Mouse (Mus musculus) stomach, embryonic 16.5 days (tissue): ENCODE data around the gene Ccnl1. TPM values are rescaled to one million over a fixed set of nuclear protein-coding genes. Genes with fewer than 3 reads are reported as not detected.

Source experiments
- ATAC-seq: fragments of 200-750 bp; cut with Nextera tagmentation; 2 replicates; pipeline ENCODE4 v1.8.0; 2017; ENCODE audit warnings: moderate number of reproducible peaks, moderate TSS enrichment; ENCODE audit not compliant: insufficient read depth, low FRiP score
- H3K27ac ChIP-seq: fragments of 300-500 bp; sonication (generic); 2 replicates; pipeline ENCODE4 v1.5.1; 2014; ENCODE audit warnings: low read length
- H3K27me3 ChIP-seq: fragments of 300-500 bp; sonication (generic); 2 replicates; pipeline ENCODE4 v1.6.1; 2014; ENCODE audit warnings: low read length, control low read depth, mixed read lengths; ENCODE audit not compliant: control insufficient read depth, insufficient read depth
- H3K36me3 ChIP-seq: fragments of 300-500 bp; sonication (generic); 2 replicates; pipeline ENCODE4 v1.6.1; 2014; ENCODE audit warnings: low read length; ENCODE audit not compliant: control insufficient read depth, insufficient read depth
- H3K4me1 ChIP-seq: fragments of 300-500 bp; sonication (generic); 2 replicates; pipeline ENCODE4 v1.6.1; 2014; ENCODE audit warnings: low read length, control low read depth, mixed read lengths; ENCODE audit not compliant: control insufficient read depth, insufficient read depth
- H3K4me2 ChIP-seq: fragments of 300-500 bp; sonication (generic); 2 replicates; pipeline ENCODE4 v1.6.1; 2014; ENCODE audit warnings: low read depth, low read length, mixed read lengths
- H3K4me3 ChIP-seq: fragments of 300-500 bp; sonication (generic); replicated peaks from 2 replicates; pipeline ENCODE4 v1.5.1; 2014; ENCODE audit warnings: mild to moderate bottlenecking, low read length
- H3K9ac ChIP-seq: fragments of 300-500 bp; sonication (generic); 2 replicates; pipeline ENCODE4 v1.6.1; 2014; ENCODE audit warnings: low read length
- H3K9me3 ChIP-seq: fragments of 300-500 bp; sonication (generic); replicated peaks from 2 replicates; pipeline ENCODE4 v1.6.1; 2016; ENCODE audit warnings: low read length, control low read depth; ENCODE audit not compliant: control insufficient read depth
- WGBS: fragments of 180-500 bp; shearing (Covaris S2); extraction: QIAGEN DNeasy Blood & Tissue Kit; methylation state at CpG from one replicate; pipeline ENCODE4 v1.1.7; 2014; 5-methylcytosine and 5-hydroxymethylcytosine counted together
- polyA plus RNA-seq: library from polyadenylated mRNA; unstranded; fragments of >200 nt; fragmentation: Nextera tagmentation; extraction: Ambion mirVana; gene quantifications from 2 replicates; pipeline ENCODE4 v1.2.1, GENCODE M21; 2015

Ccnl1 gene
- polyA plus RNA-seq, 1 experiment from 2014 or later = 97.3 TPM

DNA sequence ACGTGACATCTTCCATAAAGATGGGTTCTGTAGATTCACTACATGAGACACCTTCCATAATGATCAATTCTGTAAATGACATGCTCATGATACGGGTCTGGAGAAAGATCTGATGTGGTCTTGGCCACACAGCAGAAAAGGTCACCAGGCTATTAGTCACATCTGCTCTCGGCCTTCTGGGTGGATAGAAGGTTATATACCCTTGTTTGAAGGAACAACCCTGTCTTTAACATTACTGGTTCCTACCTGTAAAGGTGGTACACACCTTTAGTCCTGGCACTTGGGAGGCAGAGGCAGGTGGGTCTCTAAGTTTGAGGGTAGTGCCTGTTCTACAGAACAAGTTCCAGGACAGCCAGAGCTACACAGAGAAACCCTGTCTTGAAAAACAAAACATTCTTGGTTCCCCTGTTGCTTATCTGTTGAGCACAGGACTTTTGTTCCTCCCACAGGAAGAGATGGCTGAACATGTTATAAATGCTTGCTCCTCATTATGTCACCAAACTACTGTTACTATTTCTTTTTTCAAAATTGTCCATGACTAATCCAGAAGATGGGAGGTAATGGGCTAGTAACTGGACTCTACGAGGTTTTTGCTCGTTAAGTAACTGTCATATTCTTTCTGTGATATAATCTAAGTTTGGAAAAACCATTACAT is 2.4 kb upstream of the Ccnl1 start:
- ATAC-seq = no peak
- 93% methylated on average over 5 of the region's 5 CpGs for WGBS
- no peak overlapping the region for H3K27ac ChIP-seq
- peaks cover 5% of the 10 kb centered on the region; the same call in 1 of the 2 replicates for H3K36me3 ChIP-seq
- no peaks in the 10 kb centered on the region for H3K27me3 ChIP-seq
- H3K4me3 ChIP-seq = no peak overlapping the region
- no peaks in the 10 kb centered on the region for H3K9me3 ChIP-seq
- H3K4me1 ChIP-seq = peaks cover 16% of the 10 kb centered on the region
- no peak overlapping the region for H3K9ac ChIP-seq
- no peak overlapping the region for H3K4me2 ChIP-seq

DNA sequence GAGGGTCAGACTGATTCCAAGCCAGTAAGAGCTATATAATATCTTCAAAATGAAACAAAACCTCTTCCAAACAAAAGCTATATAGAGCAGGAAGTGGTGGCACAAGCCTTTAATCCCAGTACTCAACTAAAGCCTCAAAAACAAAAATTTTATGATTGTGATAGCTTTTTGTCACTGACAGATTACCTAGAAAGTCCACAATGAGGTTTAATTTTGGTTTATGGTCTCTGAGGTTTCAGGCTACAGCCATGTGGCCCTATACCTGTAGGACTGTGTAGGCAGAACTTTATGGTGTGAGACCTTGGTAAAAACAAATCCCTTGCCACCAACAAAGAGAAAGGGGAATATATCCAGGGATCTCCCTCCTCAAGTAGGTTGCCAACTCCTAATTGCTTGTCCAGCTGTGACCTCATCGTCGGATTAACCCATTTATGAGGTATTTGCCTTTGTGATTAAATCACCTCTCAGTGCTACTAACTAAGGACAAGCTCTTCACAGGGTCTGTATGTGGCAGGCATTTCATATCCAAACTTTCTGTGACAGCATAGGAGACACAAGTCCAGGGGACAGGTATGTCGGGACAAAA is 1.5 kb upstream of the Ccnl1 start:
- Histone ChIP-seq H3K9me3 (no peaks in the 10 kb centered on the region), H3K27ac (no peak overlapping the region), H3K27me3 (no peaks in the 10 kb centered on the region), H3K9ac (peak overlapping the region; percentile 99), H3K36me3 (peaks cover 5% of the 10 kb centered on the region), H3K4me2 (peak overlapping the region; percentile 64), H3K4me1 (peaks cover 19% of the 10 kb centered on the region), H3K4me3 (no peak overlapping the region)
- ATAC-seq = no peak
- 86% methylated on average over 3 of the region's 3 CpGs for WGBS

DNA sequence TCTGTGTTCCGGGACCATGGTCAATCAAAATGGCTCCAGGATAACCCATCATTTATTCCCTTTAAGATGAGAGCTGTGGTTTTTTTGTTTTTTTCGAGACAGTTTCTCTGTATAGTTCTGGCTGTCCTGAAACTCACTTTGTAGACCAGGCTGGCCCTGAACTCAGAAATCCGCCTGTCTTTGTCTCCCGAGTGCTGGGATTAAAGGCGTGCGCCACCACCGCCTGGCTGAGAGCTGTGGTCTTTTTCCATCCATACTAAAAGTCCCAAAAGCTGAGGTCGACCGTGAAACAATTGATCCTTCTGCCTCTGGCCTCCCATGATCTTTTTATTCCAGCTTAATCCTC is 764 bp upstream of the Ccnl1 start:
- 8% methylated on average over 9 of the region's 9 CpGs for WGBS
- H3K4me3 ChIP-seq = peak overlapping the region; percentile 100

DNA sequence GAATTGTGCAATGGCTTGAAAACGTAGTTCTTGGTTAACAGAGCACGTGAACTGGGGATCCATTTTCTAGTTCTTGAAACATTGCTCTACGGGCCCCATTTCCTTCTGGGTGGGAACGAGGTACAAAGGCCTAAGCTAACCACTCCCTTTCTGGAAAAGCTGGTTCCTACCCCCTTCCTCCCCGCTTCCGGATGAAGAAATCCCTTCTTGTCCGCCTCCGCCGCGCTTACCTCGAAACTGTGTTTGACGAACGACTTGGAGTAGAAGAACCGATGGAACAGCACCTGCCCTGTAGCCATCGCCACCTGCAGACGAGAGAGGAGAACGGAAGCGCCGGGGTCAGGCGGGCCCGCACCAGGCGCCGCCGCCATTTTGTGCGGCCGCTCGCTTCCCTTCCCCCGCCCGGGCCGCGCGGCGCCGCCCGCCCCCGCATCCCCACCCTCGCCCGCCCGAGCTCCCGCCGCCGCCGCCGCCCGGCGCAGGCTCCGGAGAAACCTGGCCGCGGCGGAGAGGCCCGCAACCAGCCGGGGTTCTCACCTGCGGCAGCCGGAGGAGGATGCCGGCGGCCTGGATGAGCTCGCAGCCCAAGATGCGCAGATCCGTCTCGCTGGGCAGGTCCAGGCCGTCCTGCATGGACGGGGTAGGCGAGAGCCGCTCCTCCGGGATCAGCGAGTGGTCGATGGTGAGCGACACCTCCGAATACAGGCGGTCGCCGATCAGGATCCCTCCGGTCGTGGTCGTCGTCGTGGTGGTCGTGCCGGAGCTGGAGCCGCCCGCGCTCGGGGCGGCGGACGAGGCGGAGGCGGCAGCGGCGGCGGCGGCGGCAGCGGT is 563 bp downstream of the Ccnl1 start:
- H3K4me3 ChIP-seq = peak overlapping the region; percentile 100
- H3K36me3 ChIP-seq = peaks cover 8% of the 10 kb centered on the region
- H3K27me3 ChIP-seq = no peaks in the 10 kb centered on the region
- no peaks in the 10 kb centered on the region for H3K9me3 ChIP-seq
- under 1% methylated on average over 93 of the region's 94 CpGs for WGBS
- peak overlapping the region; percentile 100 for H3K27ac ChIP-seq
- H3K4me1 ChIP-seq = peaks cover 22% of the 10 kb centered on the region
- ATAC-seq = peak; percentile 77
- H3K4me2 ChIP-seq = peak overlapping the region; percentile 96
- peak overlapping the region; percentile 99 for H3K9ac ChIP-seq

More for the DNA sequence above, 764 bp upstream of the Ccnl1 start:
- no peaks in the 10 kb centered on the region for H3K27me3 ChIP-seq
- ATAC-seq = no peak
- peaks cover 19% of the 10 kb centered on the region for H3K4me1 ChIP-seq
- no peaks in the 10 kb centered on the region for H3K9me3 ChIP-seq
- peak overlapping the region; percentile 100 for H3K27ac ChIP-seq
- peak overlapping the region; percentile 99 for H3K9ac ChIP-seq
- peaks cover 5% of the 10 kb centered on the region for H3K36me3 ChIP-seq
- peak overlapping the region; percentile 64 for H3K4me2 ChIP-seq

DNA sequence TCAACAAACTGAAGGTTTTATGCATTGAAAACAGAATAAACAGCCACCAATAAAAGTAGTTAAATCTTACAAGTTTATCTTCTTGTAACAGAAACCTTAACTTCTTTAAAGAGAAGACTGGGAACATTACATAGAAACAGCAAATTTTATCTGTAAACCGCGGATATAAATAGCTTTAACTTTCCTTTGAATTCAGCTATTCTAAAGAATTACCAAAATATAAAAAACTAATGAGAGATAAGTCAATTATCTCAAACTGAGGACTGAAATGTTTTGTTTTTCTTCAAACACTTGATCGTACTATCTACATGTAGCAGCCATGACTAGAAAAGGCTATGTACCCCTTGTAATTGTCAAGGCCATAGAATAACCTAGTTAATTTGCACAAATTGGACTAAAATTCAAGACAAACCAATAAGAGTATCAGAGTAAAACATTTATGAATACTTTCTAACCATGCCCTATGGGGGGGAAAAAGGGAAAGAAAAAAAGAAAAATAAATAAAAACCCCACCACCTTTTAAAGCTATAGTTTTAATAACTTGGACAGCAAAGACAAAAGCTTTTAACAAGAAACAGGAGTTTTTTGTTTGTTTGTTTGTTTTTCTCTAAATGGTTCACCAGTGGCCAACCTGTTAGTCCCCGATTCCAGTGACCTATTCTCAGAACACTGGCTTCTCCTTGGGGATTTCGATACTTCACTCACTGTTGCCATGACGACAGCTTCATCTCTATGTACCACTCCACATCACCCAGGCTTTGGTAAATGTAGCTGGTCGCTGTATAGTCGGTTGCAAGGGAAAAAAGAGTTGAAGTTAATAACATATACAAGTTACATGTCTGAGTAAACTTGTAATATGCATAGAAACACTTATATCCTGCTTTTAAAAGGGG is 3.3 kb downstream of the Ccnl1 start:
- Histone ChIP-seq H3K9ac (no peak overlapping the region), H3K9me3 (no peaks in the 10 kb centered on the region), H3K4me1 (peaks cover 21% of the 10 kb centered on the region), H3K4me3 (peak overlapping the region; percentile 19; the same call in 1 of the 2 replicates), H3K4me2 (peak overlapping the region; percentile 42), H3K27me3 (no peaks in the 10 kb centered on the region), H3K27ac (no peak overlapping the region), H3K36me3 (peaks cover 12% of the 10 kb centered on the region)
- no peak for ATAC-seq
- WGBS = 65% methylated on average over 8 of the region's 8 CpGs

DNA sequence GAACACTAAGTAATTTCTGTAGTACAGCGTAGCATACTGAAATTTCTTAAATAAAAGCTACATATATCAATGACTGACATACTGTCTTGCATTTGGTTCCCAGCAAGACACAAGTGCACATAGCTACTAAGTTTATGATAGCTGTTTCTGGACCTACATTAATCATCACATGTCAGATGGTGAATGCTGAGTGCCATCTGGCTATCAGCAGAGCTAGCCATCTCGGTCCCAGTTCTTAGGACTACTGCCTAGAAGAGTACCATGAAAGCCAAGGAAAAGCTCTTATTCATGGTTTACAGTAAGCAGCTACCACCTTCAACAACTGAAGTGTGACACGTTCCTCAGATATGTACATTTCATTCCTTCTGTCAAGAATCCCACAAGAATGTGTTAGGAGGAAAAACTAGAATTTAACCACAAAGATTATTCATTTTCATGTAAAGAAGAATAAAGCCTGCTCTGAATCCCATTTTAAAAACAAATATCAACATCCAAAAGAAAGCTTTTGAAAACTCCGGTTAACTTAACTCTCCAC is 7.2 kb downstream of the Ccnl1 start:
- WGBS = 82% methylated on average over 4 of the region's 4 CpGs
- Histone ChIP-seq H3K36me3 (peaks cover 27% of the 10 kb centered on the region), H3K27ac (no peak overlapping the region), H3K9ac (no peak overlapping the region), H3K4me1 (peaks cover 7% of the 10 kb centered on the region), H3K4me2 (no peak overlapping the region), H3K27me3 (no peaks in the 10 kb centered on the region), H3K4me3 (no peak overlapping the region), H3K9me3 (no peaks in the 10 kb centered on the region)
- ATAC-seq = no peak

DNA sequence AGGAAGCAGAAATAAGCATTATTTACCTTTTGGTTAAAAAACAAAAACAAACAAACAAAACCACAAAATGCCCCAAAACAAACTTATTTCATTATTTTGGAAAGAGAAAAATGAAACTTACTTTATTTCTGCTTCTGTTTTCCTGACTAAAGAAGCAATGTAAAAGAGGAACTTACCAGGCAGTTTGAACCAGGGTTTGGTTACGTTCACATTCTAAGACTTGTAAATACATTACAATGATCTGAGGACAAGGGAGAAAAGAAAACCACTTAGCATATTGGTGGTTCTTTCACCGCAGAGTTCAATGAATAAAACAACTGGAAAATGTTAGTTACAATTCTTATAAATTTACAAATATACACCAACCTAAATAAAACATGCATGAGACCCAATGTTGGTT is 7.7 kb downstream of the Ccnl1 start:
- ATAC-seq = no peak
- no peak overlapping the region for H3K27ac ChIP-seq
- no peaks in the 10 kb centered on the region for H3K9me3 ChIP-seq
- H3K4me1 ChIP-seq = peaks cover 5% of the 10 kb centered on the region
- 87% methylated on average over 2 of the region's 2 CpGs for WGBS
- no peaks in the 10 kb centered on the region for H3K27me3 ChIP-seq
- H3K4me2 ChIP-seq = no peak overlapping the region
- H3K4me3 ChIP-seq = no peak overlapping the region
- H3K9ac ChIP-seq = no peak overlapping the region
- peaks cover 26% of the 10 kb centered on the region for H3K36me3 ChIP-seq

DNA sequence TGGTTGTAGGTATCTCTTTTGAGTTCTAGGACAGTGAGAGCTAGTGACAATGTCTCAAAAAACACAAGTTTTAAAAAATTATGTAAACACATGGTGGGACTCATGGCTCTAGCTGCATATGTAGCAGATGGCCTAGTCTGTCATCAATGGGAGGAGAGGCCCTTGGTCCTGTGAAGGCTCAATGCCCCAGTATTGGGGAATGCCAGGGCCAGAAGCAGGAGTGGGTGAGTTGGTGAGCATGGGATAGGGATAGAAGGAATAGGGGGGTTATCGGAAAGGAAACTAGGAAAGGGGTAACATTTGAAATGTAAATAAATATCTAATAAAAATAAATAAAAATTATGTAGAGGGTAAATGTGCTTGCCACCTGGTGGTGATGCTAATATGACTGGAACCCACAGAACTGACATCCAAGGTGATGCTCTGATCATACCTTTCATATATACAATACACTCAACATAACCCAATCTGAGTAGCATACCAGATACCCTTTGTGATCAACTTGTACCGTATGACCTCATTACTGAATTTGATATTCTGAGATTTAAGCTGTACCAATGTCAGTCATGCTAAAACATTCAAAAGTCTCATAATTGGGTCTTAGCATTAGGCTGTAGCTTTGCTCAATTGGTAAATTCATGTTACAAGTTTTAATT is 12.6 kb downstream of the Ccnl1 start:
- ATAC-seq = no peak
- Histone ChIP-seq H3K9ac (no peak overlapping the region), H3K27ac (no peak overlapping the region), H3K9me3 (no peaks in the 10 kb centered on the region), H3K4me1 (no peaks in the 10 kb centered on the region), H3K4me3 (no peak overlapping the region), H3K4me2 (no peak overlapping the region), H3K27me3 (no peaks in the 10 kb centered on the region), H3K36me3 (peaks cover 25% of the 10 kb centered on the region)
- 97% methylated on average over 2 of the region's 2 CpGs for WGBS
